Mouse (Mus musculus): ENCODE measurements at regions not wholly inside any gene's neighbourhood (a gene's known extent, or its start where the extent isn't known, plus 50 kb on each side); places are given as distances from the start of the nearest gene placed in this dataset.

- TF ChIP-seq CTCF (IDR thresholded peaks at IDR 0.05; ENCODE audit: extremely low read depth, insufficient read length, insufficient replicate concordance, low read depth, low read length) = no peak
- TF ChIP-seq POLR2A (IDR thresholded peaks at IDR 0.05; ENCODE audit: low read depth, low read length) = no peak
Measured at GRCm38 (mm10) chr2:79527529-79527928, 70.9 kb upstream of the Cerkl start.
